Mouse (Mus musculus): ENCODE measurements at regions not wholly inside any gene's neighbourhood (a gene's known extent, or its start where the extent isn't known, plus 50 kb on each side); places are given as distances from the start of the nearest gene placed in this dataset.

GRCm38 (mm10) chr1:4661761-4662160 lies 145.9 kb upstream of the Gm37988 start:
- TF ChIP-seq CTCF (IDR thresholded peaks at IDR 0.05; ENCODE audit: control insufficient read depth, insufficient read depth, insufficient replicate concordance, low read depth, low read length) (no peak), POLR2A (IDR thresholded peaks at IDR 0.05; ENCODE audit: control insufficient read depth, low read depth, low read length) (no peak)

Data from testis, adult 2 months (tissue).